27 mouse cellular contexts compared by ENCODE assay signal in genomic region chr16:20442871-20443270, GRCm38 (mm10). TPM values are rescaled to one million over a fixed set of nuclear protein-coding genes. Genes with fewer than 3 reads are reported as not detected.
A peak's percentile ranks its signal among the peaks of the same experiment; 100 is the strongest.
DNase-seq lines count a peak whose midpoint lies in the region; ATAC-seq and TF ChIP-seq lines count a peak whose summit lies in the region.
"Had no signal": no experiment of that assay in that cellular context is flagged by ENCODE, and none has a peak within 500 bp of the region (broad histone marks: within the 10 kb centered on the region; RNA-seq: fewer than 3 reads in every experiment).

No protein-coding gene starts in this region.

- H3K36me3 ChIP-seq in hindbrain, postnatal 0 days (ENCODE audit: insufficient read depth, low read length): no peaks in the 10 kb centered on the region
- H3K36me3 ChIP-seq: heart, embryonic 13.5 days; hindbrain, embryonic 13.5 days; limb, embryonic 12.5 days; liver, embryonic 15.5 days; stomach, embryonic 15.5 days had no signal

- peak; percentile 20 to 54 for DNase-seq in heart, adult 18-20 months
- no peak for DNase-seq in heart, postnatal 36 days
- DNase-seq in kidney, adult 11 months: peak; percentile 8
- no peak for DNase-seq in kidney, postnatal 14 days
- peak; percentile 38 for DNase-seq in thymus, postnatal 0 days (ENCODE audit: low spot score)
- no peak for DNase-seq in thymus, postnatal 4 days
- DNase-seq in skeletal muscle tissue, adult 2 months (ENCODE audit: low read depth, low spot score): peak; percentile 64
- no peak for DNase-seq in hindbrain, postnatal 0 days (ENCODE audit: low spot score)
- DNase-seq: adrenal gland, adult 8-10 months; cerebellum, adult 11 months; cerebellum, adult 9-10 months; cerebellum, postnatal 36 days; heart, postnatal 14 days; lung, embryonic 14.5 days; lung, postnatal 14 days; midbrain, embryonic 14.5 days had no signal

- no peaks in the 10 kb centered on the region for H3K4me1 ChIP-seq in hindbrain, postnatal 0 days (ENCODE audit: insufficient read depth, low read length)
- H3K4me1 ChIP-seq: forebrain, embryonic 13.5 days; hindbrain, embryonic 13.5 days; limb, embryonic 12.5 days; liver, embryonic 15.5 days; stomach, embryonic 15.5 days had no signal

- H3K4me2 ChIP-seq in hindbrain, postnatal 0 days (ENCODE audit: low read depth, low read length): no peak overlapping the region
- H3K4me2 ChIP-seq: forebrain, embryonic 13.5 days; heart, embryonic 13.5 days; hindbrain, embryonic 13.5 days; limb, embryonic 12.5 days; liver, embryonic 15.5 days; lung, embryonic 14.5 days; stomach, embryonic 15.5 days had no signal

- H3K27ac ChIP-seq in hindbrain, postnatal 0 days: no peak overlapping the region
- H3K27ac ChIP-seq: forebrain, embryonic 13.5 days; heart, embryonic 13.5 days; hindbrain, embryonic 13.5 days; layer of hippocampus, adult 2 months; left cerebral cortex, adult 2 months; limb, embryonic 12.5 days; liver, embryonic 15.5 days; stomach, embryonic 15.5 days had no signal

- H3K4me3 ChIP-seq in hindbrain, postnatal 0 days (ENCODE audit: low read length): no peak overlapping the region
- H3K4me3 ChIP-seq: forebrain, embryonic 13.5 days; heart, embryonic 13.5 days; hindbrain, embryonic 13.5 days; layer of hippocampus, adult 2 months; left cerebral cortex, adult 2 months; limb, embryonic 12.5 days; liver, embryonic 15.5 days; stomach, embryonic 15.5 days had no signal

- TF ChIP-seq CTCF in hindbrain, postnatal 0 days (IDR thresholded peaks at IDR 0.05; ENCODE audit: low read depth): no peak

- intact Hi-C loops in heart, postnatal 36 days (cut with DNase I): no loop called here

- H3K9ac ChIP-seq in hindbrain, postnatal 0 days (replicated peaks; ENCODE audit: low read length): no peak overlapping the region
- H3K9ac ChIP-seq: forebrain, embryonic 13.5 days; heart, embryonic 13.5 days; hindbrain, embryonic 13.5 days; limb, embryonic 12.5 days; liver, embryonic 15.5 days; lung, embryonic 14.5 days; stomach, embryonic 15.5 days had no signal

- no peaks in the 10 kb centered on the region for H3K9me3 ChIP-seq in hindbrain, postnatal 0 days (ENCODE audit: low read length)
- H3K9me3 ChIP-seq: hindbrain, embryonic 13.5 days; limb, embryonic 12.5 days; liver, embryonic 15.5 days; stomach, embryonic 15.5 days had no signal

- H3K27me3 ChIP-seq in hindbrain, postnatal 0 days (ENCODE audit: insufficient read depth, low read length): no peaks in the 10 kb centered on the region
- H3K27me3 ChIP-seq: CH12.LX; forebrain, embryonic 13.5 days; heart, embryonic 13.5 days; hindbrain, embryonic 13.5 days; limb, embryonic 12.5 days; liver, embryonic 15.5 days; stomach, embryonic 15.5 days had no signal

- WGBS in hindbrain, postnatal 0 days: 83% methylated on average over 2 of the region's 2 CpGs

- ATAC-seq in hindbrain, postnatal 0 days: no peak
- ATAC-seq: activated CD4-positive, CD25-positive, alpha-beta regulatory T cell, adult 4 months; forebrain, embryonic 13.5 days; intestine, postnatal 0 days had no signal

RNA-seq across cellular contexts. Expression of gene Abcc5, which starts 16.7 kb away (rescaled TPM):
- 10 to 100 TPM; 20.7 to 24.0 TPM for total RNA-seq in heart, adult 18-20 months (2021)
- 10 to 100 TPM; 32.2 to 34.5 TPM for total RNA-seq in heart, postnatal 36 days (2021)
- 64.8 and 82.9 TPM in 2 replicates for polyA plus RNA-seq in thymus, postnatal 0 days (2015; fragmentation: Nextera tagmentation; extraction: Ambion mirVana)
- 72.7 and 80.1 TPM in 2 replicates for total RNA-seq in hindbrain, postnatal 0 days (2014; rRNA removed)
- 80.4 and 81.0 TPM in 2 replicates for polyA plus RNA-seq in hindbrain, postnatal 0 days (2015; fragmentation: Nextera tagmentation; extraction: Ambion mirVana)

RNA-seq across cellular contexts. Expression of gene Eif2b5, which starts 55.7 kb away (rescaled TPM):
- 10 to 100 TPM; 55.1 to 60.2 TPM for total RNA-seq in heart, adult 18-20 months (2021)
- 10 to 100 TPM; 54.4 to 64.3 TPM for total RNA-seq in heart, postnatal 36 days (2021)
- polyA plus RNA-seq in thymus, postnatal 0 days (2015; fragmentation: Nextera tagmentation; extraction: Ambion mirVana): 91.5 and 92.0 TPM in 2 replicates
- 102 and 109 TPM in 2 replicates for total RNA-seq in hindbrain, postnatal 0 days (2014; rRNA removed)
- polyA plus RNA-seq in hindbrain, postnatal 0 days (2015; fragmentation: Nextera tagmentation; extraction: Ambion mirVana): 80.9 and 81.4 TPM in 2 replicates

Comparison
In these comparisons a context has a peak if more than half of its experiments do, and no peak if none do; other contexts are left out.
1. DNase-seq: peak in heart, adult 18-20 months (2 of 2), kidney, adult 11 months (single experiment), thymus, postnatal 0 days (single experiment) and skeletal muscle tissue, adult 2 months (single experiment); none in heart, postnatal 36 days (0 of 2), kidney, postnatal 14 days (single experiment), thymus, postnatal 4 days (single experiment) and hindbrain, postnatal 0 days (single experiment).